Mouse (Mus musculus) heart, postnatal 4 days (tissue): ENCODE measurements around the gene Nol12. TPM values are rescaled to one million over a fixed set of nuclear protein-coding genes. Genes with fewer than 3 reads are reported as not detected.
A peak's percentile ranks its signal among the peaks of the same experiment; 100 is the strongest.

Experiments
- DNase-seq: peaks from one replicate; pipeline ENCODE4 v3.0.0; 2021
- total RNA-seq, 2 experiments: library from RNA; stranded (reverse); gene quantifications; 2 replicates each; pipeline ENCODE4 v1.2.3; 2021

Gene Nol12
- total RNA-seq, 2 experiments from 2014 or later = 20.2 to 22.6 TPM

- no peak for DNase-seq
These were observed 18.5 kb upstream of the Nol12 start for GRCm38 (mm10) chr15:78916052-78916826.

GRCm38 (mm10) chr15:78918126-78918525 is 16.6 kb upstream of the Nol12 start:
- DNase-seq = no peak

GRCm38 (mm10) chr15:78919914-78920313 is 14.8 kb upstream of the Nol12 start:
- DNase-seq = no peak

DNA sequence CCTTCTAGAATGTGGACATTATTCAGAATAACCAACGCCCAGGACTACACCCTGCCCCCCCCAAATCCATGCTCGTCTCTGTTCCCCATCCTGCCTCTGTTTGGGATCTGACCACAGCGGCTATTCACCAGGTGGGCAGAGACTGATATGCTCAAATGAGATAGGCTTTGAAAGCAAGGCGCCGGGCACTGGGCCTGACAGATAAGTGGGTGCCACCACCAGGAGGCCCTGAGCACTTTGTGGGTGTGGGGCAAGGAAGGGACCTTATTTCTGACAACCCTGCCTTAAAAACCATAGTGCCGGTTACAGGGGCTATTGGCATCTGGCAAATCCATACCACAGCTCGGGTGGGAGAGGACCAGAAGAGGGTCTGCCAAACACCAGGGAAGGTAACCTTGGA is 12.0 kb upstream of the Nol12 start:
- no peak for DNase-seq

DNA sequence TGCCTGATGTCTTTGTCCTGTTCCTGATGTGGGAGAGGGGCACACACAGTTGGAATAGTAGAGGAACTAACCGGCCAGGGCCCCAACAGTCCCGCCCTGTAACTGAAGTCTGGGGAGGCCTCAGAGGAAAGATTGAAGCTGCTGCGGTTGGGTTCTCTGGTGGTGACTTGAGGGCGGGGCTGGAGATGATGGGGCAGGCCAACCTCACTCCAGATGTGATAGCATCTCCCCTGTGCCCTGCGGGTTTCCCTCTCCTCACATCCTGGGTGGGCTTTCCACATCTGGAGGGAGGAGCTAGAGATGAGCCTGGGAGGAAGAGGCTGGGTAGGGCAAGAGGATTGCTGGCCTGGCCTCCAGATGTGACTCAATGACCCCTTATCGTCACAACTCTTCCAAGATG is 11.1 kb upstream of the Nol12 start:
- no peak for DNase-seq

DNA sequence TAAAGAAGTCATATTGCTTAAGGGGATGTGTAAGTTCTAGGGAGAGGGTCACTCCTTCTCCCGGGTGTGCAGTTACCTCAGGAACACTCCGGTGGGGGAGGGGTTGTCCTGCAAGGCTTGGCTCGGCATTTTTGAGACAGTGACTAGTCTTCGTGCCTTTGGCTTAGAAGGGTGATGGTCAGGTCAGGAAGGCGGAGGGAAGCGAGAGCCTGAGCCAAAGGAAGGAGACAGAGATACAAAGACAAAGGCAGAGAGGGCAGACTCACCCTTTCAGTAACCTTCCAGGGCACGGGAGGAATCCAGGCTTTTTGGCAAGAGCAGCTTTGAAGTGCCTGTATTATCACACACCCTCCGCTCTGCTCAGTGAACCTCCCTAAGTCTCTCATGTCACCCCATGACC is 9.6 kb upstream of the Nol12 start:
- DNase-seq = peak; percentile 43

GRCm38 (mm10) chr15:78926021-78926919 is 8.5 kb upstream of the Nol12 start, which contains the start of gene Lgals1:
Gene Lgals1 (plus strand): TSS chr15:78926725.
- DNase-seq = peak; percentile 96

- DNase-seq = peak; percentile 63
These were observed 7.5 kb upstream of the Nol12 start for GRCm38 (mm10) chr15:78927021-78927787.

DNA sequence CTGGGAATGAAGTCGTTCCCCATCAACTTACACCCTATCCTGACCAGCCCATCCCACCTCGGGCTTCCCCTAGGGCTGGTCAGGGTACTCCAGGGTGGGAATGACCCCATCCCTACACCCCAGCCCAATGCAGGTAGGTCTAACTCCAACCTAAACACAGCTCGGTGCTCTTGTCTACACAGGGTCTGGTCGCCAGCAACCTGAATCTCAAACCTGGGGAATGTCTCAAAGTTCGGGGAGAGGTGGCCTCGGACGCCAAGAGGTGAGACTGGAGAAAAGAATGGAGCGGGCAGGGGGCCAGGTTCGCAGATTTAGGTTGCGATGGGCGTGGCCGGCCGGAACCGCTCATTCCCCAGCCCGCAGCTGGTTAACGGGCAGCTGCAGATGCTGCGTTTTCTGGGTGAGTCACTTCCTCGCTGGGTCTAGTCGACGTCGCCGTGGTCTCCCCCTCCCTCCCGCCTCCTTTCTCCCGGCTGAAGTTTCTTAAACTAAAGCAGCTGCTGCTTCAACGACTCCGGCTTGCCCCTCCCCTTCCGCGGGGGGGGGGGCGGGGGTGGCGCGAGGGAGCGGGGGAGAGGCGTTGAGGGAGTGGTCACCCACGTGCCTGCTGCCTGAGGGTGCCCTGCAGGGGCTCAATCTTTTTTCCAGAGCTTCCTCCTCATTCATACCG is 6.8 kb upstream of the Nol12 start:
- peak; percentile 82 for DNase-seq

DNA sequence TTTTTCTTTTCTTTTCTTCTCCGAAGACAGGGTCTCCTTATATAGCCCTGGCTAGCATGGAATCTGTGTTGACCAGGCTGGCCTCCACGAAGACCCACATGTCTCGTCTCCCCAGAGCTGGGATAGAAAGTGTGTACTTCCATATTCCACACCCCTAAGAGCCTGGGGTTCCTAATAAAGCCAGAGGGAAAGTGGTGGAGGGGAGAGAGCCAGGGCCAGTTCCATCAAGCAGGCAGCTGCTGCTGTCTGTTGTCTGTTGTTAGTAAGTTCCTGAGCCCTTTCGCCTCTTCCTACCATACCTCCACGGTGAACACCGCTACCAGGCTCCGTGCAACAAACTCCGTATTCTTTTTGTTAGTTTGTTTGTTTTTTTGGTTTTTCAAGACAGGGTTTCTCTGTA is 6.2 kb upstream of the Nol12 start:
- no peak for DNase-seq

DNA sequence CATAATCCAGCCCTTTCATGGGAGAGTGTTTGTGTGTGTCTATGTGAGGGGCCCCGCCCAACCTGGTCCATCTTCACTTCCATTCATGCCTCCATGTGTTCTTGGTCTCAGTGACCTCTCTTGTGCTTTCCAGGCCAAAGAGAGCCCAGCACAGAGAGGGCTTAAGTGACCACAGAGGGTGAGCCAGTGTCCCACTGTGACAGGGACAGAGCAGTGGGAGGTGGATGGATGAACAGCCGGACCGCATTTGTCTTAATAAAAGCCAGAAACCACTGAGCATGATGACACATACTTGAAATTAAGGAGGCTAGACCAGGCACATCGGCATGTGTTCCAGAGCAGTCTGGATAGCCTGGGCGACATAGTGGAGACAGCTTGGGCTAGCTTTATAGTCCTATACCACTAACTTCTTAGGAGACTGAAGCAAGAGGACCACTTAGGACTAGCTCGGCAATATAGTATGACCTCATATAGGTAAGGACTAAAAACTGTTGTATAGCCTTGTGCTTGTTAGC is 4.5 kb upstream of the Nol12 start:
- DNase-seq = no peak

DNA sequence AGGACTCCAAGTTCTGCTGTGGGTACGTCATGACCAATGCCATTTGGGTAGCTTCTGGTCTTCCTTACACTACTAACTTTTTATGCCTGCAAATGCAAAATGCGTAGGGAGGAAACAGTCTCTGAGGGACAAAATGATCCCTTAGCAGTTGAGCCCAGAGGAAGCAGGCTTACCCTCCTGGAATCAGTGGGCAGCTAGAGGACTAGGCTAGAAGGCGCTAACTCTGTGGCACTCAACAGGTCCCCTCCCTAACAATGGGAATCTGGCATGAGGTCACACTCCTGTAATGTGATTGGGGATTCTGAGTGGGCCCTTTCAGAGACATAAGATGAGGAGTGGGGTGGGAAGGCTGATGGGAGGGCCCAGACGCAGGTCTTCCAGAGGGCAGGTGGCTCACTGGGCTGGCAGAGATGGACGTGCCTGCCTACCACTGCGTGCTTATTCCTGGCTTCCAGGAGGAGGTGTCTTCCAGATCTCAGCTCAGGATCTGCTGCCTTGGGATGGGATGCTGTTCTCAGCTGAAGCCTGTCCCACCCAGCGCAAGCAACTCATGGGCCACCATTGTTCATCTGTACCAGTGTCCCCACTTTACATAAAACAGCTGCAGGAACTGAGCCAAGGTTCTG is 3.8 kb upstream of the Nol12 start:
- no peak for DNase-seq

GRCm38 (mm10) chr15:78931577-78931976 is 3.2 kb upstream of the Nol12 start:
- DNase-seq = peak; percentile 69

DNA sequence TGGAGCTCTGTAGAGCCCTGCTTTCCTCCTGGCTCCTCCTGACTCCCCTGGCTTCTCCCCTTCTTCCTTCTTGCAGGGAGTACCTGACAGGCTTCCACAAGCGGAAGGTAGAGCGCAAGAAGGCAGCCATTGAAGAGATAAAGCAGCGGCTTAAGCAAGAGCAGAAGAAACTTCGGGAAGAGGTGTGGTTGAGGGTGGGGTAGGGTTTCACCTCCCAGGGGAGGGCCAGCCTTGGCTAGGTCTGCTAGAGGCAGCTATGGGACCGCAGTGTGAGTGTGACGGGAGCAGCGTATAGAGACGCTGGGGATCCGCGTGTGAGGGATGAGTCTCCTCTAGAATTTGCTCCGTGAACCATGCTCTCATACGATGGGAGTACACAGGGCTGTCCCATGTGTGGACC is 1.7 kb downstream of the Nol12 start:
- no peak for DNase-seq

DNA sequence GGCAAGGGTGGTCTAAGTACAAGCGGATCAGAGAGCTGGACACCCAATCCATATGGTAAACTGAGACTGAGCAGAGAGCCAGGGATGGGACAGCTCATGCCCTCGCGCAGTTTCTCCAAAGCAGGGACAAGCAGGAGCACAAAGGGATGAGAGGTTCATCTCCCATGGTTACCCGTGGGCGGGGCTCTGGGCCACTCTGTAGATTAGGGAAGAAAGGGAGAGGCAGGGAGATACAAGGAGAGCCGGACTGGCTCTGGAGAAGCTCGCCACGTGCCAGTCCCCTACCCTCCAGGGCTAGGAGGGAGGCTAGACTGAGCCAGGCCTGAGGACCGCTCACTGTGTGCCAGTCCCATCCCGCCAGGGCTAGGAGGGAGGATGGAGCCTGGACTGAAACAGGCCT is 2.6 kb downstream of the Nol12 start:
- DNase-seq = no peak

GRCm38 (mm10) chr15:78937963-78938362 is 3.2 kb downstream of the Nol12 start:
- no peak for DNase-seq

- no peak for DNase-seq
These were observed 5.6 kb downstream of the Nol12 start for GRCm38 (mm10) chr15:78940325-78940724.

GRCm38 (mm10) chr15:78942663-78943062 is 7.9 kb downstream of the Nol12 start:
- peak; percentile 90 for DNase-seq

DNA sequence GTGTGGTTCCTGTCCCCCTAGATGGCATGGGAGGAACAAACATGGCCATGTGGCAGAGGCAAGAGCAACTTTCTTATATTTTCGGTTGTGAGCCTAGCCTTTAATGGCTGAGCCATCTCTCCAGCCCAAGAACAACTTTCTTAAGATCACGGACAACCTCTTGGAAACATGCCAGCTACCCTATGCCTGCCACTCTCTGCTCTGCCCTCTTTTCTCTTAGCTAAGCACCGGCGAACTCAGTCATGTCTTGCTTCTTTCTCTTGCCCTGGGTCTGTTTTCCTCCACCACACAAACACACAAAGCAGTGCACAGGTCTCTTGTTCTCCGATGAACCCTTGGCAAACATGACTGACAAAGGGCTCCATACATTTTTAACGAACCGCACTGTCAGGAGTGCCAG is 11.5 kb downstream of the Nol12 start:
- DNase-seq = no peak

- DNase-seq = peak; percentile 89
These were observed 12.9 kb downstream of the Nol12 start, which contains the start of gene Triobp for GRCm38 (mm10) chr15:78947657-78948056. Gene Triobp (plus strand): TSS chr15:78947724.

DNA sequence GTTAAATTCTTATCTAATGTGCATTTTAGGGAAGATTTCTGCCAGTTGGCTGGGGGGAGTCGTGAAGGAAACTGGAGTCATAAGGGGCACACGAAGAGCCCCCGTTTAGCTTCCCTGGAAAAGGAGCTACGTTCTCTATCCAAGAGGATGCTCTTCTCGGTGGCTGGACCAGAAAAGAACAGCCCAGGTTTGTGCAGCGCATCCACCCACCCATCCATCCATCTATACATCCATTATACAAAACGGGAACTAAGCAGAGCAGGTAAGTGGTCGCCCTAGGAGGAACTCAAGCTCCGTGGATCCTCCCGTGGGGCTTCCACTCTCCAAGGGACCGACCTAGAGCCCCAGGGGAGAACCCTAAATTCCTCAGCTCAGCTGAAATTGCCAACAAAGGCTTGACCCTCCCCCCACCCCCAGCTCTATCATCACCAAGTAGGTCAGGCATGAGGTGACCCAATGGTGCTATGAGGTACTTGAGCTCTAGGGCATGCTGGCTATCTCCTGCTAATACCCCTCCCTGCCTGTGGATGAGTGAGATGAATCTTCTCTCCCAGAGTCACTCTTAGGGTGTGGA is 13.5 kb downstream of the Nol12 start:
- no peak for DNase-seq
